26 mouse cellular contexts compared by ENCODE assay signal in genomic region chr5:117025689-117026383, GRCm38 (mm10).
A peak's percentile ranks its signal among the peaks of the same experiment; 100 is the strongest.
DNase-seq lines count a peak whose midpoint lies in the region; ATAC-seq and TF ChIP-seq lines count a peak whose summit lies in the region.
"Had no signal": no experiment of that assay in that cellular context is flagged by ENCODE, and none has a peak within 500 bp of the region (broad histone marks: within the 10 kb centered on the region; RNA-seq: fewer than 3 reads in every experiment).

No protein-coding gene starts in this region.

- no peaks in the 10 kb centered on the region for H3K9me3 ChIP-seq in forebrain, postnatal 0 days (ENCODE audit: low read length)
- H3K9me3 ChIP-seq in forebrain, embryonic 11.5 days (ENCODE audit: control insufficient read depth, low read length), result no peaks in the 10 kb centered on the region
- H3K9me3 ChIP-seq in lung, embryonic 14.5 days (ENCODE audit: low read depth, low read length), result no peaks in the 10 kb centered on the region
- H3K9me3 ChIP-seq: limb, embryonic 10.5 days; limb, embryonic 15.5 days had no signal

- H3K27ac ChIP-seq in forebrain, postnatal 0 days (ENCODE audit: low read depth, low read length), result no peak overlapping the region
- no peak overlapping the region for H3K27ac ChIP-seq in forebrain, embryonic 11.5 days (ENCODE audit: low read depth, low read length)
- H3K27ac ChIP-seq in lung, embryonic 14.5 days (ENCODE audit: low read depth), result no peak overlapping the region
- H3K27ac ChIP-seq: gastrocnemius, adult 2 months; heart, adult 2 months; limb, embryonic 10.5 days; limb, embryonic 15.5 days; liver, embryonic 13.5 days; neural tube, embryonic 13.5 days had no signal

- no peak overlapping the region for H3K9ac ChIP-seq in forebrain, postnatal 0 days
- no peak overlapping the region for H3K9ac ChIP-seq in forebrain, embryonic 11.5 days (ENCODE audit: low read length)
- no peak overlapping the region for H3K9ac ChIP-seq in lung, embryonic 14.5 days
- H3K9ac ChIP-seq: heart, embryonic 12.5 days; limb, embryonic 15.5 days; liver, embryonic 13.5 days; neural tube, embryonic 13.5 days had no signal

- no peak overlapping the region for H3K4me3 ChIP-seq in forebrain, postnatal 0 days (ENCODE audit: low read depth, low read length)
- no peak overlapping the region for H3K4me3 ChIP-seq in forebrain, embryonic 11.5 days (ENCODE audit: low read depth, low read length)
- no peak overlapping the region for H3K4me3 ChIP-seq in lung, embryonic 14.5 days (ENCODE audit: low read depth, low read length)
- H3K4me3 ChIP-seq: gastrocnemius, adult 2 months; heart, adult 2 months; heart, embryonic 12.5 days; limb, embryonic 10.5 days; limb, embryonic 15.5 days; liver, embryonic 13.5 days; neural tube, embryonic 13.5 days had no signal

- H3K27me3 ChIP-seq in forebrain, postnatal 0 days (ENCODE audit: insufficient read depth, low read length), result no peaks in the 10 kb centered on the region
- H3K27me3 ChIP-seq in forebrain, embryonic 11.5 days (ENCODE audit: control insufficient read depth, insufficient read depth, low read length), result no peaks in the 10 kb centered on the region
- no peaks in the 10 kb centered on the region for H3K27me3 ChIP-seq in lung, embryonic 14.5 days (ENCODE audit: insufficient read depth, low read length)
- H3K27me3 ChIP-seq: heart, embryonic 12.5 days; limb, embryonic 15.5 days; liver, embryonic 13.5 days; neural tube, embryonic 13.5 days had no signal

- no peak for ATAC-seq in forebrain, postnatal 0 days
- no peak for ATAC-seq in forebrain, embryonic 11.5 days (replicated peaks; ENCODE audit: low FRiP score)
- ATAC-seq in lung, embryonic 14.5 days (ENCODE audit: insufficient read depth), result no peak
- ATAC-seq: inflammation-experienced regulatory T-cells, adult 6 months; Patski had no signal

- H3K4me1 ChIP-seq in forebrain, postnatal 0 days (ENCODE audit: insufficient read depth), result 0 out of 2 replicates have a peak, but pooled peaks cover 7% of the 10 kb centered on the region
- H3K4me1 ChIP-seq in forebrain, embryonic 11.5 days (replicated peaks; ENCODE audit: control insufficient read depth, insufficient read depth, low read length), result no peaks in the 10 kb centered on the region
- no peaks in the 10 kb centered on the region for H3K4me1 ChIP-seq in lung, embryonic 14.5 days (ENCODE audit: insufficient read depth)
- H3K4me1 ChIP-seq: heart, embryonic 12.5 days; limb, embryonic 10.5 days; limb, embryonic 15.5 days; liver, embryonic 13.5 days; neural tube, embryonic 13.5 days had no signal

- WGBS in forebrain, postnatal 0 days, result 54% methylated on average over 13 of the region's 13 CpGs
- 89% methylated on average over 13 of the region's 13 CpGs for WGBS in forebrain, embryonic 11.5 days
- WGBS in lung, embryonic 14.5 days, result 78% methylated on average over 13 of the region's 13 CpGs

- no peak overlapping the region for H3K4me2 ChIP-seq in forebrain, postnatal 0 days (ENCODE audit: low read depth)
- H3K4me2 ChIP-seq in forebrain, embryonic 11.5 days (ENCODE audit: low read depth, low read length, severe bottlenecking), result no peak overlapping the region
- H3K4me2 ChIP-seq in lung, embryonic 14.5 days, result no peak overlapping the region
- H3K4me2 ChIP-seq: heart, embryonic 12.5 days; limb, embryonic 15.5 days; liver, embryonic 13.5 days; neural tube, embryonic 13.5 days had no signal

- no peak for TF ChIP-seq CTCF in forebrain, postnatal 0 days (IDR thresholded peaks at IDR 0.05; ENCODE audit: low read depth)
- no peak for TF ChIP-seq CTCF in lung, embryonic 14.5 days (IDR thresholded peaks at IDR 0.05; ENCODE audit: low read depth)

- no peaks in the 10 kb centered on the region for H3K36me3 ChIP-seq in forebrain, postnatal 0 days (ENCODE audit: insufficient read depth)
- no peaks in the 10 kb centered on the region for H3K36me3 ChIP-seq in forebrain, embryonic 11.5 days (ENCODE audit: control insufficient read depth, insufficient read depth, low read length)
- no peaks in the 10 kb centered on the region for H3K36me3 ChIP-seq in lung, embryonic 14.5 days (ENCODE audit: insufficient read depth)
- H3K36me3 ChIP-seq: heart, embryonic 12.5 days; limb, embryonic 10.5 days; limb, embryonic 15.5 days; liver, embryonic 13.5 days; neural tube, embryonic 13.5 days had no signal

- peak; percentile 63 to 71 for DNase-seq in cerebellum, postnatal 14 days
- no peak for DNase-seq in cerebellum, adult 9-11 months
- peak; percentile 59 for DNase-seq in forebrain, postnatal 0 days
- no peak for DNase-seq in forebrain, embryonic 11.5 days (ENCODE audit: low spot score)
- DNase-seq in lung, embryonic 14.5 days, result peak; percentile 3
- DNase-seq in lung, postnatal 10 days, result no peak
- DNase-seq in right cerebral cortex, postnatal 4 days, result peak; percentile 15
- DNase-seq in right cerebral cortex, adult 2 months (ENCODE audit: low spot score in 2 of 2), result no peak
- DNase-seq: adrenal gland, postnatal 10 days; gastrocnemius, adult 2 months; gastrocnemius, postnatal 36 days; heart, adult 2 months; kidney, adult 11 months; kidney, postnatal 14 days; layer of hippocampus, adult 9-11 months; liver, embryonic 13.5 days; lung, adult 18-20 months; lung, postnatal 14 days; thymus, adult 2 months; thymus, postnatal 4 days had no signal

Comparison
In these comparisons a context has a peak if more than half of its experiments do, and no peak if none do; other contexts are left out.
1. DNase-seq: peak in cerebellum, postnatal 14 days (2 of 2), forebrain, postnatal 0 days (single experiment), lung, embryonic 14.5 days (single experiment) and right cerebral cortex, postnatal 4 days (single experiment); none in cerebellum, adult 9-11 months (single experiment), forebrain, embryonic 11.5 days (single experiment), lung, postnatal 10 days (single experiment) and right cerebral cortex, adult 2 months (0 of 2).